Mouse (Mus musculus) neutrophil, adult 5-6 weeks (primary cell): Measurements from ENCODE around the gene Gm15080. TPM values are rescaled to one million over a fixed set of nuclear protein-coding genes. Genes with fewer than 3 reads are reported as not detected.
"Not testable (repeated sequence)": the region's sequence is repeated elsewhere in the genome, so short reads cannot be mapped to it uniquely, and the experiment has no call there.

Source experiments
- ATAC-seq: fragments of 151-379, 151-347 bp; 2 replicates; pipeline ENCODE4 v1.8.0; 2017; ENCODE audit warnings: mild to moderate bottlenecking, moderate TSS enrichment; ENCODE audit not compliant: insufficient number of reproducible peaks, poor library complexity, low FRiP score, severe bottlenecking; ENCODE audit errors: extremely low read depth
- total RNA-seq: library from RNA; stranded (forward); fragments of 200-1000 nt; gene quantifications from 2 replicates; pipeline ENCODE4 v1.2.3, GENCODE M21; 2017

Gene Gm15080
- total RNA-seq, result not detected in 2 replicates

- ATAC-seq, result not testable (repeated sequence)
These were observed at the start of gene Gm15080 for GRCm38 (mm10) chrX:147992693-147993092. Gene Gm15080 (plus strand): TSS chrX:147992993.

Other genes with a start within 250 kb of the Gm15080 start
- gene Gm15128, start 227.0 kb upstream of the Gm15080 start, total RNA-seq, result not detected in 2 replicates
- not detected in 2 replicates for gene Gm15107, start 187.7 kb downstream of the Gm15080 start, total RNA-seq